Mouse (Mus musculus) kidney, adult 2 months (tissue): Measurements from ENCODE around the gene Enc1.

Experiments
- CTCF ChIP-seq: fragments of 200-500 bp; conservative IDR thresholded peaks from 2 replicates; pipeline ENCODE4 v1.5.1; 2011; ENCODE audit warnings: low read depth, mild to moderate bottlenecking, control low read depth, low read length, moderate library complexity, mixed read lengths; ENCODE audit not compliant: insufficient read depth, insufficient read length
- POLR2A ChIP-seq: fragments of 200-500 bp; IDR thresholded peaks from one replicate; pipeline ENCODE4 v1.6.1; 2011; ENCODE audit warnings: low read depth, low read length, control low read depth

DNA sequence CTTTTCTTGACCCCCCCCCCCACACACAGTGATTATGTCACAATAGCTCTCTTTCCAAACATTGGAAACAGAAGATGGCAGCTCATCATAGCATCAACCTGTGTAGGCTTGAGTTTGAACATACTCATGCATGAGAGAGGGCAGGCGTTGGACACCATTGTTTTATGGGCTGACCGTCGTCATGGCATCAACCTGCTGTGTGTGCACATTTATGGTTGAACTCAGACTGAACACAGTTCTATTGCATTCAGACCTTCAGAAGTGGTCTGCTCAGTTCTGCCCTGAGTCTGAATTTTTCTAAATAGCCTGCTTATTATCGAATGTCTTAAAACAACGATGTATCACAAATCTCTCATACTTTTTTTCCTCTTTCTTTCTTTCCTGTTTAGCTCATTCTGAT lies 9.2 kb downstream of the Enc1 start:
- TF ChIP-seq CTCF (no peak), POLR2A (no peak)
